Mouse (Mus musculus) lung, embryonic 14.5 days (tissue): ENCODE measurements around the gene Nedd9. TPM values are rescaled to one million over a fixed set of nuclear protein-coding genes. Genes with fewer than 3 reads are reported as not detected.
"Not testable (repeated sequence)": the region's sequence is repeated elsewhere in the genome, so short reads cannot be mapped to it uniquely, and the experiment has no call there.

ENCODE experiments used
- ATAC-seq: fragments of 200-750 bp; cut with Nextera tagmentation; 2 replicates; pipeline ENCODE4 v1.8.0; 2017; ENCODE audit warnings: mild to moderate bottlenecking, moderate TSS enrichment, moderate library complexity; ENCODE audit not compliant: insufficient read depth
- DNase-seq: peaks from one replicate; pipeline ENCODE4 v3.0.0-alpha.2; 2015
- H3K27ac ChIP-seq: fragments of 300-500 bp; sonication (generic); 2 replicates; pipeline ENCODE4 v1.5.1; 2014; ENCODE audit warnings: low read depth, mild to moderate bottlenecking, moderate library complexity
- H3K27me3 ChIP-seq: fragments of 300-500 bp; sonication (generic); 2 replicates; pipeline ENCODE4 v1.6.1; 2014; ENCODE audit warnings: low read length, control low read depth; ENCODE audit not compliant: insufficient read depth
- H3K36me3 ChIP-seq: fragments of 300-500 bp; sonication (generic); 2 replicates; pipeline ENCODE4 v1.6.1; 2014; ENCODE audit warnings: control low read depth; ENCODE audit not compliant: insufficient read depth
- H3K4me1 ChIP-seq: fragments of 300-500 bp; sonication (generic); 2 replicates; pipeline ENCODE4 v1.6.1; 2014; ENCODE audit warnings: antibody characterized with exemption, control low read depth; ENCODE audit not compliant: insufficient read depth
- H3K4me2 ChIP-seq: fragments of 300-500 bp; sonication (generic); 2 replicates; pipeline ENCODE4 v1.6.1; 2014; ENCODE audit warnings: mild to moderate bottlenecking
- H3K4me3 ChIP-seq: fragments of 300-500 bp; sonication (generic); 2 replicates; pipeline ENCODE4 v1.5.1; 2014; ENCODE audit warnings: low read depth, low read length
- H3K9ac ChIP-seq: fragments of 300-500 bp; sonication (generic); 2 replicates; pipeline ENCODE4 v1.6.1; 2014
- H3K9me3 ChIP-seq: fragments of 300-500 bp; sonication (generic); 2 replicates; pipeline ENCODE4 v1.6.1; 2016; ENCODE audit warnings: low read depth, low read length, control low read depth
- CTCF ChIP-seq: IDR thresholded peaks from 2 replicates; pipeline ENCODE4 v1.5.1; 2016; ENCODE audit warnings: antibody characterized with exemption, low read depth
- WGBS: fragments of 180-500 bp; shearing (Covaris S2); extraction: QIAGEN DNeasy Blood & Tissue Kit; methylation state at CpG from one replicate; pipeline ENCODE4 v1.1.7; 2014; 5-methylcytosine and 5-hydroxymethylcytosine counted together
- polyA plus RNA-seq: library from polyadenylated mRNA; unstranded; fragments of >200 nt; fragmentation: Nextera tagmentation; extraction: Ambion mirVana; gene quantifications from 2 replicates; pipeline ENCODE4 v1.2.1, GENCODE M21; 2014

The Nedd9 gene
- polyA plus RNA-seq, 1 experiment from 2014 or later, result 89.4 TPM

GRCm38 (mm10) chr13:41263304-41264006 lies 223.7 kb downstream of the Nedd9 start:
- no peak for ATAC-seq

GRCm38 (mm10) chr13:41261617-41262016 lies 225.5 kb downstream of the Nedd9 start:
- not testable (repeated sequence) for H3K4me3 ChIP-seq, H3K4me1 ChIP-seq, H3K9ac ChIP-seq, H3K36me3 ChIP-seq, DNase-seq, H3K27ac ChIP-seq, H3K27me3 ChIP-seq, H3K9me3 ChIP-seq, ATAC-seq, H3K4me2 ChIP-seq
- WGBS, result 91% methylated on average over 8 of the region's 8 CpGs

More at GRCm38 (mm10) chr13:41263304-41264006, 223.7 kb downstream of the Nedd9 start:
- Histone ChIP-seq H3K4me1 (no peaks in the 10 kb centered on the region), H3K27me3 (no peaks in the 10 kb centered on the region), H3K4me3 (no peak overlapping the region), H3K9ac (no peak overlapping the region), H3K36me3 (no peaks in the 10 kb centered on the region), H3K27ac (no peak overlapping the region), H3K9me3 (no peaks in the 10 kb centered on the region), H3K4me2 (no peak overlapping the region)
- WGBS, result 76% methylated on average over 5 of the region's 5 CpGs
- no peak for DNase-seq
- no peak for TF ChIP-seq CTCF

Other genes starting within 250 kb of the Nedd9 start
- gene Smim13, start 237.5 kb downstream of the Nedd9 start, polyA plus RNA-seq, result 11.9 and 12.0 TPM in 2 replicates
- not detected in 2 replicates for gene Gm17364, start 213.4 kb downstream of the Nedd9 start, polyA plus RNA-seq
- gene Tmem170b, start 118.5 kb upstream of the Nedd9 start, polyA plus RNA-seq, result 13.8 and 14.1 TPM in 2 replicates